Mouse (Mus musculus) hindbrain, embryonic 12.5 days (tissue): ENCODE measurements around the gene 1520401A03Rik. TPM values are rescaled to one million over a fixed set of nuclear protein-coding genes. Genes with fewer than 3 reads are reported as not detected.

ENCODE experiments used
- ATAC-seq: fragments of 200-750 bp; cut with Nextera tagmentation; 2 replicates; pipeline ENCODE4 v1.8.0; 2017; ENCODE audit warnings: moderate TSS enrichment; ENCODE audit not compliant: low FRiP score
- H3K27ac ChIP-seq: fragments of 300-500 bp; sonication (generic); 2 replicates; pipeline ENCODE4 v1.5.1; 2016; ENCODE audit warnings: mild to moderate bottlenecking
- H3K27me3 ChIP-seq: fragments of 300-500 bp; sonication (generic); 2 replicates; pipeline ENCODE4 v1.6.1; 2016; ENCODE audit warnings: mild to moderate bottlenecking
- H3K36me3 ChIP-seq: fragments of 300-500 bp; sonication (generic); 2 replicates; pipeline ENCODE4 v1.6.1; 2016; ENCODE audit warnings: mild to moderate bottlenecking
- H3K4me1 ChIP-seq: fragments of 300-500 bp; sonication (generic); 2 replicates; pipeline ENCODE4 v1.6.1; 2016
- H3K4me2 ChIP-seq: fragments of 300-500 bp; sonication (generic); replicated peaks from 2 replicates; pipeline ENCODE4 v1.6.1; 2016; ENCODE audit warnings: mild to moderate bottlenecking
- H3K4me3 ChIP-seq: fragments of 300-500 bp; sonication (generic); 2 replicates; pipeline ENCODE4 v1.5.1; 2016; ENCODE audit warnings: mild to moderate bottlenecking
- H3K9ac ChIP-seq: fragments of 300-500 bp; sonication (generic); 2 replicates; pipeline ENCODE4 v1.6.1; 2016; ENCODE audit warnings: mild to moderate bottlenecking, moderate library complexity
- H3K9me3 ChIP-seq: fragments of 300-500 bp; sonication (generic); replicated peaks from 2 replicates; pipeline ENCODE4 v1.6.1; 2016; ENCODE audit warnings: mild to moderate bottlenecking
- WGBS: fragments of 180-500 bp; shearing (Covaris S2); methylation state at CpG from one replicate; pipeline ENCODE4 v1.1.7; 2016; 5-methylcytosine and 5-hydroxymethylcytosine counted together
- polyA plus RNA-seq: library from polyadenylated mRNA; unstranded; fragments of >200 nt; fragmentation: Nextera tagmentation; extraction: Ambion mirVana; gene quantifications from 2 replicates; pipeline ENCODE4 v1.2.1, GENCODE M21; 2016

The 1520401A03Rik gene
- polyA plus RNA-seq, 1 experiment from 2014 or later = 0.21 TPM

DNA sequence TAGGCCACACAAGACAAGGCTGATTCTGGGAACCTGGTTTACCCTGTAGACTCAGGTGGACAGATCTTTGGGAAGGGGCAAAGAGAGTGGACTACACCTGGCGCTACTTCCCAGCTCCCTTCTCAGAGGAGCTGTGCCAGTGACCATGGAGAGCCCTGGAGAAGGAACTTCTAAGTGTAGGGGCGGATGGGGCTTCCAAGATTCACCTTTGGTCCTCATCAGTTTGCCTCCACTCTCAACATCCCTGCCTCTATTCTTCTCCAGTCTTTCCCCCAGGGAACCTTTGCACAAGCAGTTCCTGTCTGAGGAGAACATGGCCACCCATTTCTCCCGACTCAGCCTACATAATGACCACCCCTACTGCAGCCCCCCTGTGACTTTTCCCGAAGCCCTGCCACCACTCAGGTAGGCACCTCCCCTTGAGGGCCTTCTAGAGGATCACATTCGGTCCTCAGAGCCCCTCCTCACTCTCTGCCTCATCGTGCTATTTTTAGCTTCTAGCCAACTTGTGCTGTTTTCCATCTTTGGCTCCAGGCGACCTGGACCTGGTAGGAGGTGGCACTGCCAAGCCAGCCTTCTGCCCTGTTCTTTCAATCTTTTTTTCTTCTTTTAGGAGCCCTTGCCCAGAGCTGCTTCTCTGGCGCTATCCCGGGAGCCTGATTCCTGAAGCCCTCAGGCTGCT, 48.2 kb downstream of the 1520401A03Rik start:
- ATAC-seq = no peak; the same call in 1 of the 2 replicates
- Histone ChIP-seq H3K27me3 (peaks cover 45% of the 10 kb centered on the region), H3K4me3 (peak overlapping the region; percentile 57), H3K4me1 (peaks cover 34% of the 10 kb centered on the region), H3K4me2 (peak overlapping the region; percentile 75), H3K27ac (no peak overlapping the region), H3K36me3 (peaks cover 14% of the 10 kb centered on the region), H3K9ac (peak overlapping the region; percentile 72), H3K9me3 (no peaks in the 10 kb centered on the region)
- 44% methylated on average over 9 of the region's 9 CpGs for WGBS

DNA sequence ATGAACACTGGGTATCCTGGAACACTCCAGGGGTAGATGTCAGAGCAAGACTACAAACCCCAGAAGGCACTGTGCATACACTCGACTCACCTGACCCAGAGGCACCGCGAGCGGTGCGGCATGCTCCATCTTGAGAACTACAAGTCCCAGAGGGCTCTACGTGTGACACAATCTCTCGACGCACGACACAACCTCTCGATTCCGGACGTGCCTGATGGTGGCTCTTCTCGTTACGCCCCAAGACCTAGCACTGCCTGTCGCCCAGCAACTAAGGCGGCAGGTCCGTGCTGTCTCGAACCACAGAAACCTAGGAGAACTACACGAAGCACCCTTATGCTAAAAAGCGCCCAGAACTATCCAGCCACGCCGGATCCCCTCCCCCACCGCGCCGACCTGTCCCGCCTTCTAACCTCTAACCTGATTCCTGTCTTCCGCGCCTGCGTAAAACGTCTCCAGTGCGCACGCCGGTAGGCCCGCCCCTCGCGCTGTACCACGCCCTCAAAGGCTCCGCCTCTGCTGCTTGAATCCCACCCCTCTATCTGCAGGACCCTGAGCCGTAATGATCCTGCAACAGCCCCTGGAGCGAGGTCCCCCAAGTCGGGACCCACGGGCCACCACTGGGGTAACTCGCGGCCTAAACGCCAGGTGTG, 49.0 kb downstream of the 1520401A03Rik start, which contains the start of the genes Hcfc1r1 and Thoc6:
Gene Hcfc1r1, plus strand, starts transcription at position 173 of the 650 bp plus-strand sequence.
Gene Thoc6, minus strand, starts transcription at position 459 of the 650 bp plus-strand sequence.
- Histone ChIP-seq H3K9me3 (no peaks in the 10 kb centered on the region), H3K27me3 (peaks cover 36% of the 10 kb centered on the region), H3K27ac (peak within 1 kb of the TSS; percentile 75), H3K4me1 (peaks cover 30% of the 10 kb centered on the region), H3K9ac (peak within 1 kb of the TSS; percentile 72), H3K4me3 (peak within 1 kb of the TSS; percentile 57), H3K4me2 (peak within 1 kb of the TSS; percentile 75), H3K36me3 (peaks cover 22% of the 10 kb centered on the region)
- WGBS = under 1% methylated on average over 45 of the region's 45 CpGs
- ATAC-seq = peak; percentile 95

DNA sequence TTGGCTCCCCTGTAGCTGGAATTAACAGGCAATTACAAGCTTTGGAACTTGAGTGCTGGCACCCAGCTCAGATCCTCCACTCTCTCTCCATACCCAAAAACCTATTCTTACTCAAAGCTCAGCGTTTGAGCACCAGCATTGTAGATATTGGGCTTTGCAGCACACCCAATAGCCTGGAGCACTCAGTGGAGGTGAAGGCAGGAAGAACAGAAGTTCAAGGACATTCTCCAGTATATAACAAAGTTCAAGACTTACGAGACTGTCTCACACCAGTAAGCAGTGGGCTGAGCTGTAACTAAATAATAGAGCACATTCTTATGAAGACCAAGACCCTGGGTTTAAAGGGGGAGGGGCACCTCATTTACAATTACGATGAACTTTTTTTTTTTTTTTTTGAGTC, 49.8 kb downstream of the 1520401A03Rik start:
- no peak for ATAC-seq
- Histone ChIP-seq H3K36me3 (peaks cover 29% of the 10 kb centered on the region), H3K4me3 (peak overlapping the region; percentile 57), H3K27ac (no peak overlapping the region), H3K4me1 (peaks cover 30% of the 10 kb centered on the region), H3K9me3 (no peaks in the 10 kb centered on the region), H3K27me3 (peaks cover 30% of the 10 kb centered on the region), H3K9ac (no peak overlapping the region), H3K4me2 (peak overlapping the region; percentile 75)
- 70% methylated on average over 3 of the region's 3 CpGs for WGBS

DNA sequence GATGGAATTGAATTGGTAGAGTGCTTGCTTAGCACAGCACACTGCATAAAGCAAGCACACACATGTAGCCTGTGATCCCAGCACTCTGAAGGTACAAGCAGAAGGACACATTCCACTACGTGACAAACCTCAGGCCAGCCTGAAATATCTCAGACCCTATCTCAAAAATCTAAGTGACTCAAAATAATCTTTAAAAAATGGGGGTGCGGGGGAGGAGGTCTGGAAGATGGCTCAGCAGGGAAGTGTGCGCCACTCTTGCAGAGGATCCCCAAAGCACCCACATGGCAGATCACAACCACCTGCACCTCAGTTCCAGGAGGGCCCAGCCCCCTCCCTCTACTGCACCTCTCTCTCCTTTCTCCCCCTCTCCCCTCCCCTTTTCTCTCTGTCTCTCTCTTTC, 51.1 kb downstream of the 1520401A03Rik start:
- WGBS = 93% methylated on average over 3 of the region's 3 CpGs
- H3K9me3 ChIP-seq = no peaks in the 10 kb centered on the region
- no peak overlapping the region for H3K4me3 ChIP-seq
- no peak overlapping the region for H3K9ac ChIP-seq
- peaks cover 22% of the 10 kb centered on the region for H3K27me3 ChIP-seq
- H3K4me2 ChIP-seq = no peak overlapping the region
- H3K4me1 ChIP-seq = peaks cover 26% of the 10 kb centered on the region
- no peak for ATAC-seq
- no peak overlapping the region for H3K27ac ChIP-seq
- H3K36me3 ChIP-seq = peaks cover 40% of the 10 kb centered on the region

DNA sequence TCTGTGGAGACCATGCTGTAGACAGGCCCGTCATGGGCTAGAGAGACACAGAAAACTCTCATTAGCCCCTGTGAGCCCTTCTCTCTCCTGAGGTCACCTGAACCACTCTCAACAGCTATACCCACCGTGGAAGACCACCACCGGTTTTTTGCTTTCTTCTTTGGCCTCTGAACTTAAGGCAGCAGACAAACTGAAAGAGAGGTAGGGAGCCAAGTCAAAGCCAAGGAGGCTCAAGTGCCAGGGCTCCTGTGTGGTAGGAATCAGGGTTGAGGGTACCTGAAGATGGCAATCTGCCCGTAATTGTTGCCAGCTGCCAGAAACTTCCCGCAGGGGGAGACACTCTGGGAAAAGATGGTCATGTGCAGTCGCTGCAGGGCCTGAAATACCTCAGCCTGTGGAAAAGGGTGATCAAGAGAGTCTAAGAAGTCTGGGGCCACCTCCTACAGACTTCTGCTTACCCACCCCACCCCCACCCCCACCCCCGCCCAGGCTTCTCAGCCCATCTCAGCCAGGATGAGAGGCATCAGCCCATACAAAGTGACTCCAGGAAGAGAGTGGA, 52.0 kb downstream of the 1520401A03Rik start:
- 92% methylated on average over 7 of the region's 7 CpGs for WGBS
- ATAC-seq = no peak

DNA sequence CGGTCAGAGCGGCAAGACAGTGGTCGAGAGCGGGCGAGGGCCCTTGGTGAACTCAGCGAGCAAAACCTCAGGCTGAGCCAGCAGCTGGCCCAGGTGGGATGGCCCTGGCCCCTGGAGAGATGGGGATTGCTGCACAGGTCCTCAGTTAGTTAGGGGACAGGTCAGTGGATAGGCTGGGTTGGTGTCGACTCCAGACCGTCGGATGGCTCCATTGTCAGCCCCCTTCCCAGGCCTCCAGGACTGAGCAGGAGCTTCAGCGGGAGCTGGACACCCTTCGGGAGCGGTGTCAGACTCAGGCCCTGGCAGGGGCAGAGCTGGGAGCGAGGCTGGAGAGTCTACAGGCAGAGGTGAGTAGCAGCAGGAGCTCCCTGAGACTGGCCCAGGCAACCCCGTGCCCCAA, 57.1 kb downstream of the 1520401A03Rik start:
- H3K27me3 ChIP-seq = peaks cover 28% of the 10 kb centered on the region
- no peak for ATAC-seq
- 78% methylated on average over 14 of the region's 14 CpGs for WGBS
- H3K36me3 ChIP-seq = peaks cover 42% of the 10 kb centered on the region
- H3K9me3 ChIP-seq = no peaks in the 10 kb centered on the region
- no peak overlapping the region for H3K4me2 ChIP-seq
- H3K27ac ChIP-seq = no peak overlapping the region
- H3K4me3 ChIP-seq = no peak overlapping the region
- H3K4me1 ChIP-seq = no peaks in the 10 kb centered on the region
- H3K9ac ChIP-seq = no peak overlapping the region

More for the DNA sequence above, 52.0 kb downstream of the 1520401A03Rik start:
- H3K9me3 ChIP-seq = no peaks in the 10 kb centered on the region
- H3K9ac ChIP-seq = no peak overlapping the region
- H3K27ac ChIP-seq = no peak overlapping the region
- H3K27me3 ChIP-seq = peaks cover 13% of the 10 kb centered on the region
- H3K4me3 ChIP-seq = no peak overlapping the region
- peaks cover 44% of the 10 kb centered on the region for H3K36me3 ChIP-seq
- no peak overlapping the region for H3K4me2 ChIP-seq
- H3K4me1 ChIP-seq = peaks cover 16% of the 10 kb centered on the region

DNA sequence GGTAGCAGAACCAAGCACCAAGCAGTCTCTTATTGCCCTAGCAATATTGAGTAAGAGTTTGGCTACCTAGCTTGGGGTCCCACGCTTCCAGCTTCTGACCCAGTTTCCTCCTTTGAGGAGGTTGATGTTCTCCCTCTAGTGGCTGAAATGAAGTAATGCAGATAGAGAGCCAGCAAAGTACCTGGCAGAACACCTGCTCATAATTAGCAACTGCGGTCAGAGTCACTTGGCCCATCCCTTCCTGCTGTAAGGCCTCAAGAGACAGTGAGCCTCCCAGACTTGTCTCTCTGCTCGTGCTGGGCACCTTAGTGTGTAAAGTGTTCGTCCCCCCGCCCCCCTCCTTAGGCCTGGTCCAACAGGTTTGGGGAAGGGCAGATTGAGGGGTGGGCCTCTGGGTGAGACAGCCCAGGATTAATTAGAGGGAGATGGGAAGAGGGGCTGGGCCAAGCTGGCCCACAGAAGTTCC, 58.0 kb downstream of the 1520401A03Rik start:
- H3K36me3 ChIP-seq = peaks cover 33% of the 10 kb centered on the region
- WGBS = 6% methylated on average over 5 of the region's 5 CpGs
- ATAC-seq = no peak

GRCm38 (mm10) chr17:23661526-23661925, 61.1 kb downstream of the 1520401A03Rik start:
- Histone ChIP-seq H3K4me1 (no peaks in the 10 kb centered on the region), H3K27ac (no peak overlapping the region), H3K27me3 (peaks cover 49% of the 10 kb centered on the region), H3K4me2 (no peak overlapping the region), H3K9me3 (no peaks in the 10 kb centered on the region), H3K36me3 (peaks cover 5% of the 10 kb centered on the region; the same call in 1 of the 2 replicates), H3K4me3 (no peak overlapping the region), H3K9ac (no peak overlapping the region)
- ATAC-seq = no peak
- WGBS = 2% methylated on average over 9 of the region's 9 CpGs

More for the DNA sequence above, 58.0 kb downstream of the 1520401A03Rik start:
- Histone ChIP-seq H3K4me1 (no peaks in the 10 kb centered on the region), H3K4me3 (no peak overlapping the region), H3K9me3 (no peaks in the 10 kb centered on the region), H3K27me3 (peaks cover 38% of the 10 kb centered on the region), H3K9ac (no peak overlapping the region), H3K27ac (no peak overlapping the region), H3K4me2 (no peak overlapping the region)

GRCm38 (mm10) chr17:23660876-23661200, 61.7 kb downstream of the 1520401A03Rik start:
- ATAC-seq = no peak
- no peak overlapping the region for H3K4me3 ChIP-seq

DNA sequence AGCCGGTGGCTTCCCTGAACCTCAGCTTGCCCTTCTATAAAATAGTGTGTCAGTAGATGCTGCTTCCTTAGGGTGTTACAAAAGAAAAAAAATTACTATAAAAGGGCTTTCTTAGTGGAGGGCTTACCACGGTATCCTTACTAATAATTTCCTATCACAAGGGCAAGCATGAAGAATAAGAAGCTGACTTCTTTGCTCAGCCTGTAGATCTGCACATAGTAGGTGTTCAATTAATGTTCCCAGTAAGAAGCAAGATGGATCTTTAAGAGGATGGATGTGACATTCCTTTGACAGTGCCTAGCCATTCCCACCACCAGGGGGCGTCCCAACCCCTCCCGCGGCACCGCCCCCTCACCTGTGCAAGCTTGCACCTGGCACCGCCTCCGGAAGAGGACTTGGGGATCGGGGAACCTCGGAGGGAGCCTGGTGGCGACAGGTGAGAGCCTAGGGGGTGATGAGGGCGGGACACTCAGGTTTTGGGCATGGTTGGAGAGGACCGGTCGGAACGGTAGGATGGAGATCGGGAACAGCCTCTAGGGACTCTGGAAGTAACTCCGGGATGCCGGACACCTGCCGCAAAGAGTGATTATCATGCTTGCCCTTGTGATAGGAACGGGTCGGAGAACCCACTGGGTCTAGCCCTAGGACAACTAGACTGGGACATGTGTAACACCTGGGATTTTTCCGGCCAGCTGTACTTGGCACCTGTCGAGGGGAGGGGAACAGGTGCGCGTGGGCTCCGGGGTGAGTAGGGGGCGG, 62.3 kb downstream of the 1520401A03Rik start, which contains the start of gene Bicdl2:
Gene Bicdl2, plus strand, starts transcription at position 390 of the 759 bp plus-strand sequence.
- H3K27me3 ChIP-seq = peaks cover 49% of the 10 kb centered on the region
- no peak within 1 kb of the TSS for H3K4me3 ChIP-seq
- H3K27ac ChIP-seq = no peak within 1 kb of the TSS
- H3K4me2 ChIP-seq = 0 out of 2 replicates have a peak within 1 kb of the TSS, but pooled peaks have one; percentile 3
- no peak for ATAC-seq
- no peaks in the 10 kb centered on the region for H3K36me3 ChIP-seq
- no peaks in the 10 kb centered on the region for H3K9me3 ChIP-seq
- H3K9ac ChIP-seq = no peak within 1 kb of the TSS
- 7% methylated on average over 27 of the region's 27 CpGs for WGBS
- no peaks in the 10 kb centered on the region for H3K4me1 ChIP-seq

More at GRCm38 (mm10) chr17:23660876-23661200, 61.7 kb downstream of the 1520401A03Rik start:
- Histone ChIP-seq H3K27ac (no peak overlapping the region), H3K27me3 (peaks cover 49% of the 10 kb centered on the region), H3K4me1 (no peaks in the 10 kb centered on the region), H3K4me2 (0 out of 2 replicates have a peak overlapping the region, but pooled peaks have one; percentile 3), H3K36me3 (no peaks in the 10 kb centered on the region), H3K9ac (no peak overlapping the region), H3K9me3 (no peaks in the 10 kb centered on the region)
- WGBS = 3% methylated on average over 14 of the region's 14 CpGs

DNA sequence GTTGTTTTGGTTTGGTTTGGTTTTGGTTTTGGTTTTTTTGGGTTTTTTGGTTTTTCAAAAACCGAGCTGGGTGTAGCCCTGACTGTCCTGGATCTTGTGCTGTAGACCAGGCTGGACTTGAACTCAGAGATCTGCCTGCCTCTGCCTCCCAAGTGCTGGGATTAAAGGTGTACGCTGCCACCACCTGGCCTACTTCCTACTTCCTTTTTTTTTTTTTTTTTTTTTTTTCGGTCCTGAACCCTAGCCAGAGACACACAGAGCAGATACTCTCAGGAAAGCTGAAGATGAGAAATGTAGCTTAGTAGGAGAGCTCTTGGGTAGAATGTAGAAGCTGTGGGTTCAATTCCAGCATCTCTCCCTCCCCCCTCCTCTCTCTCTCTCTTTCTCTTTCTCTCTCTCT, 64.1 kb downstream of the 1520401A03Rik start:
- H3K27me3 ChIP-seq = peaks cover 49% of the 10 kb centered on the region

More for the DNA sequence above, 64.1 kb downstream of the 1520401A03Rik start:
- no peak for ATAC-seq
- Histone ChIP-seq H3K27ac (no peak overlapping the region), H3K4me3 (no peak overlapping the region), H3K4me2 (no peak overlapping the region), H3K36me3 (no peaks in the 10 kb centered on the region), H3K9ac (no peak overlapping the region), H3K4me1 (no peaks in the 10 kb centered on the region), H3K9me3 (no peaks in the 10 kb centered on the region)
- WGBS = 90% methylated on average over 3 of the region's 3 CpGs
